Mouse (Mus musculus): Measurements from ENCODE around the gene Stk17b. TPM values are rescaled to one million over a fixed set of nuclear protein-coding genes. Genes with fewer than 3 reads are reported as not detected.

Stk17b gene
- polyA plus RNA-seq, 1 experiment from 2014 or later: 15.3 TPM

DNA sequence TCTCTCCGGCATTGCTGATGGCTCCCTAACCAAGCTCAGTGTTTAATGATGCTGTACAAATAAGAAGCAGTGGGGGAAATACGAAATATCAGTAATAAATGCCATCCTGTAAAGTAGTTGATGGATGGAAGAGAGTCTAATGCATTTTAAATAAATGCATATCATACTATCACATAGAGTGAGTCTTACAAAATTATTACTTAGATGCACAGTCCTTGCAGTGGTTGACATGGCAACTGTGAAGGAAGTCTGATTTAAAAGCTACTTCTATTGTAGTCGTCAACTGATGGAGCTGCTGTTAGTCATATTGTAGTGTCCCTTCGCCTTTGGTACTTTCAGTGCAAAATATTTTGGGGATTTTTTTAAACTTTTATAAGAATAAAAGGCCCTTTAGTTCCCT, 26.9 kb upstream of the Stk17b start:
- H3K4me2 ChIP-seq (replicated peaks): no peak overlapping the region
- no peak overlapping the region for H3K4me3 ChIP-seq (replicated peaks)
- WGBS: 90% methylated on average over 4 of the region's 4 CpGs
- no peak for ATAC-seq (ENCODE audit: insufficient number of reproducible peaks, low FRiP score, low TSS enrichment, low read depth)
- no peaks in the 10 kb centered on the region for H3K4me1 ChIP-seq
- H3K9me3 ChIP-seq (replicated peaks): no peaks in the 10 kb centered on the region
- H3K27ac ChIP-seq (replicated peaks): no peak overlapping the region
- H3K27me3 ChIP-seq: no peaks in the 10 kb centered on the region
- no peaks in the 10 kb centered on the region for H3K36me3 ChIP-seq
- H3K9ac ChIP-seq: no peak overlapping the region

DNA sequence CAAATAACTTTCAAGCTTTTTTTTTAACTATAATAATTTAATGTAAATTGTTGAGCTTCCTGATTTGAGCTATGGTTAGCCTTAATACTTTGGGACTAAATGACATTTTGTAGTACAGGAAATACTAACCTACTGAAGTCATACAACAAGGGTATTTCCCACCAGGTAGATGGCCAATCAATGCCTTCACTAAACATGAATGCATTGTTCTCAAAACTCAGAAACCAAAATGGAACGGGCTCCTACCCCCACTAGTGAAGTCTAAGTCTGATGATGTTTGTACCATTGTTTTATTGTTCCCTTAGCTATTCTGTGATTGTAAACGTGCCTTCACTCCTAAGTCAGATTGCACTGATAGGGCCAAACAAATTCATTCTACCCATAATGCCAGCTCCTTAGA, 23.2 kb upstream of the Stk17b start:
- no peak for ATAC-seq (ENCODE audit: insufficient number of reproducible peaks, low FRiP score, low TSS enrichment, low read depth)
- H3K27me3 ChIP-seq: no peaks in the 10 kb centered on the region
- 79% methylated on average over 2 of the region's 2 CpGs for WGBS

DNA sequence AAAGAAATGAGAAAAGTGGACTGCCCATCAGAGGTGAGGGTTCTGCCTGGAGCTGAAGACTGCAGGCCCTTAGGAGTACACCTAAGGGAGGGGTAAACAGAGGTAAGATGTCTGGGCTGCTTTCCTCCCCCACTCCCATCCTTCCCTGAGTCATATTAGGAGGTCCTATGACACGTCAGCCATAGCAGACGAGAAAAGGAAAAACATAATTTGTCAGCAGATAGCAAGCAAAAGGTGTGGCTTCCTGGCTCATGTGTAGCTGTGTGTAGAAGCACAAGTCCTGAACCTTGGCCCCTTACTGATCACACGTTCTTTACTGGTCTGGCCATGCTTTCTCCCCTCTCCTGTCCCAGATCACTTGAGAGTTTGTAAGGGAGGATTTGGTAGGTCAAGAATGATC, 12.8 kb upstream of the Stk17b start:
- Histone ChIP-seq H3K9me3 (replicated peaks) (no peaks in the 10 kb centered on the region), H3K27me3 (no peaks in the 10 kb centered on the region), H3K36me3 (no peaks in the 10 kb centered on the region), H3K27ac (replicated peaks) (no peak overlapping the region), H3K4me1 (no peaks in the 10 kb centered on the region), H3K4me2 (replicated peaks) (no peak overlapping the region), H3K9ac (no peak overlapping the region), H3K4me3 (replicated peaks) (no peak overlapping the region)
- WGBS: 58% methylated on average over 3 of the region's 3 CpGs
- no peak for ATAC-seq (ENCODE audit: insufficient number of reproducible peaks, low FRiP score, low TSS enrichment, low read depth)

More for the DNA sequence above, 23.2 kb upstream of the Stk17b start:
- Histone ChIP-seq H3K9ac (no peak overlapping the region), H3K4me1 (no peaks in the 10 kb centered on the region), H3K36me3 (no peaks in the 10 kb centered on the region), H3K4me3 (replicated peaks) (no peak overlapping the region), H3K9me3 (replicated peaks) (no peaks in the 10 kb centered on the region), H3K4me2 (replicated peaks) (no peak overlapping the region), H3K27ac (replicated peaks) (no peak overlapping the region)

DNA sequence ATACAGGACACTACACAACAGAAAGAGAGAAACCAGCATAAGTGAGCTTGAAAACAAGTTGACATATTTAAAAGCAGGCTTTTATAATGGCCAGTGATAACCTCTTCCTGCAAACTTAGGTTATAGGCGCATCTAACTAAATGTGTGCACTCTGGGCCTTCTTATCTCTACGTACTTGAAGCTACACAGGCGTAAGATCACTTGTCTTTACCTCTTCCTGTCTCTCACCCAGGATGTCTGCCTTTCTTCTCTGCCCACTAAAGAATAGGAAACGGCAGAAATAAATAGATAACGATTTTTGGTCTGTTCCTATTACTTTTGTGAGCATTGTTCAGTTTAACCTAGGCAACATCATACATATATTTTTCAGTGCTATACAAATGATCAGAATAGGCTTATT, 12.1 kb upstream of the Stk17b start:
- H3K27me3 ChIP-seq: no peaks in the 10 kb centered on the region
- WGBS: 91% methylated on average over 5 of the region's 5 CpGs
- no peak overlapping the region for H3K27ac ChIP-seq (replicated peaks)
- H3K9me3 ChIP-seq (replicated peaks): no peaks in the 10 kb centered on the region
- ATAC-seq (ENCODE audit: insufficient number of reproducible peaks, low FRiP score, low TSS enrichment, low read depth): no peak
- no peak overlapping the region for H3K4me2 ChIP-seq (replicated peaks)
- H3K4me1 ChIP-seq: no peaks in the 10 kb centered on the region
- no peaks in the 10 kb centered on the region for H3K36me3 ChIP-seq
- H3K9ac ChIP-seq: no peak overlapping the region
- no peak overlapping the region for H3K4me3 ChIP-seq (replicated peaks)

DNA sequence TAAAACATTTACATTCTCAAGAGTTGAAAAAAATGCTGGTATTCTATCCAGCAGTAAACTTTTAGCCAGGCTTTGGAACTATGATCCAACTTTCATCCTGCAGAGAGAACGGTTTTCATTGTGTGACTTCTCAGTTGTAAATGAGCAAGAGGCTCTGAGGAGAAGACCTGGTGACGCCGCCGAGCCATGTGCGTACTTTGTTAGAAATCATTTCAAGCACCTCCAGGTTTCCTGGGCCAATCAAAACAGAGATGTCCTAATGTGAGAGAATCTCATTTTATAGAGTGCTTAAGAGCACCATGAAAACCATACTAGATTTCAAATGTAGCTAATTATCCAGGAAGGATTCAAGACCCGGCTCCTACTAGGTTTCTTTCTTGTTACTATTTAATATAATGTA, 11.2 kb upstream of the Stk17b start:
- WGBS: 85% methylated on average over 6 of the region's 6 CpGs
- Histone ChIP-seq H3K4me3 (replicated peaks) (no peak overlapping the region), H3K36me3 (no peaks in the 10 kb centered on the region), H3K9me3 (replicated peaks) (no peaks in the 10 kb centered on the region), H3K9ac (no peak overlapping the region), H3K4me1 (no peaks in the 10 kb centered on the region), H3K4me2 (replicated peaks) (no peak overlapping the region), H3K27ac (replicated peaks) (no peak overlapping the region), H3K27me3 (no peaks in the 10 kb centered on the region)
- ATAC-seq (ENCODE audit: insufficient number of reproducible peaks, low FRiP score, low TSS enrichment, low read depth): no peak

DNA sequence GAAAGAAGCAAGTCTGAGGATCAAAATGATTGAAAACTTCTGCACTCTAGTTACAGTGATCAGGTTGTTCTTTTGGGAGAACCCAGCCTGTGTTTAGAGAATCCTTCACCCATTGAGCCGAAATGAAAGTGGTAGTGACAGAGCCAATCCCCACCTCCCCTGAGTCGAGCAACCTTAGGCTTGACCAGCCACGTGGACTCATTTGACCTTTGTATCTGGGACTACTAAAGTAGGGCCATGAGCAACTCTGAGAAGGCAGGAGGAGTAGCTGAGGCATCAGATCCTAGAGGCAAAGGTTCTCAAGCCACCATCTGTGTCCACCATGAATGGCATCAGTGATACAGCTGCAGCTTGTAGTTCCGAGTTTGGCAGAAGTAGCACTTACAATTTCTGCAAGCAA, 10.6 kb upstream of the Stk17b start:
- Histone ChIP-seq H3K4me1 (no peaks in the 10 kb centered on the region), H3K9ac (no peak overlapping the region), H3K4me2 (replicated peaks) (no peak overlapping the region), H3K27ac (replicated peaks) (no peak overlapping the region), H3K9me3 (replicated peaks) (no peaks in the 10 kb centered on the region), H3K4me3 (replicated peaks) (no peak overlapping the region), H3K27me3 (no peaks in the 10 kb centered on the region), H3K36me3 (no peaks in the 10 kb centered on the region)
- no peak for ATAC-seq (ENCODE audit: insufficient number of reproducible peaks, low FRiP score, low TSS enrichment, low read depth)
- 73% methylated on average over 4 of the region's 4 CpGs for WGBS

DNA sequence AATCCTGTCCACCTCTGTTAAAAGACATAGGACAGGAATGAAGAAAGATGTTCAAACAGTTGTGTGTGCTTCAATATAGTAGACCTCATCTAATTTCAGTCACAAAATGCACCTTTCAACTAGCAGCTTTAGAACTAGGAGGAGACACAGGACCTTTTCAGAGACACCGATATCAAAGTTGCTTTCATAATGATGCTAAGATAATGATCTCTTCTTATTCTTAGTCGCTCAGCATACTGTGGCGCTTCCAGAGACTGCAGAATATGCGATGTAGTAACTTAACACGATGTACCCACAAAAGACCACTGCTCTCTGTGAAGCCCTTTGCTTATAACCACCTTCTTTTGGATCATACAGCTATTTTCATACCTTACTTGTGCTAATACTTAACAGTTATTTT, 10.1 kb upstream of the Stk17b start:
- WGBS: 92% methylated on average over 5 of the region's 5 CpGs
- no peak for ATAC-seq (ENCODE audit: insufficient number of reproducible peaks, low FRiP score, low TSS enrichment, low read depth)
- no peaks in the 10 kb centered on the region for H3K9me3 ChIP-seq (replicated peaks)
- no peaks in the 10 kb centered on the region for H3K27me3 ChIP-seq
- no peaks in the 10 kb centered on the region for H3K36me3 ChIP-seq
- H3K4me2 ChIP-seq (replicated peaks): no peak overlapping the region
- H3K4me3 ChIP-seq (replicated peaks): no peak overlapping the region
- H3K4me1 ChIP-seq: no peaks in the 10 kb centered on the region
- H3K9ac ChIP-seq: no peak overlapping the region
- no peak overlapping the region for H3K27ac ChIP-seq (replicated peaks)

DNA sequence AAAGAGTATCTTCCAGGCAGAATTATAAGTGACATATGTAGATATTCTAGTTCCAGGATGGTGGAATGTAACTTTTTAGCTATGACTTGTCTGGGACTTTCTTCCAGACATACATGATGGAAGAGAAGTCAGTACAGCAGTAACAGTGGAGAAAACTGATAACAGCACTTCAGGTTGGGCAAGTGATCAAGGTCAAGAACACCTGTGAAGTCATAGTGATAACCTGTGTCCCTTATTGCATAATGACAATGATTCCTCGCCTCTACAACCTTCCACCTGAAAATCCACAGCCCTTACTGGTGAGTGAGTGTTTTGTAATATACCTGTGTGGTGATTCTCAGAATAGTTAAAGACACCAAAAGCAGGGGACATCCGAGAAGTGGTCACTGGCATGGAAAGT, 9.3 kb upstream of the Stk17b start:
- no peak for ATAC-seq (ENCODE audit: insufficient number of reproducible peaks, low FRiP score, low TSS enrichment, low read depth)
- Histone ChIP-seq H3K9ac (no peak overlapping the region), H3K4me2 (replicated peaks) (no peak overlapping the region), H3K27me3 (no peaks in the 10 kb centered on the region), H3K4me1 (no peaks in the 10 kb centered on the region), H3K36me3 (no peaks in the 10 kb centered on the region), H3K4me3 (replicated peaks) (no peak overlapping the region), H3K27ac (replicated peaks) (no peak overlapping the region), H3K9me3 (replicated peaks) (no peaks in the 10 kb centered on the region)
- WGBS: 75% methylated on average over 2 of the region's 2 CpGs

DNA sequence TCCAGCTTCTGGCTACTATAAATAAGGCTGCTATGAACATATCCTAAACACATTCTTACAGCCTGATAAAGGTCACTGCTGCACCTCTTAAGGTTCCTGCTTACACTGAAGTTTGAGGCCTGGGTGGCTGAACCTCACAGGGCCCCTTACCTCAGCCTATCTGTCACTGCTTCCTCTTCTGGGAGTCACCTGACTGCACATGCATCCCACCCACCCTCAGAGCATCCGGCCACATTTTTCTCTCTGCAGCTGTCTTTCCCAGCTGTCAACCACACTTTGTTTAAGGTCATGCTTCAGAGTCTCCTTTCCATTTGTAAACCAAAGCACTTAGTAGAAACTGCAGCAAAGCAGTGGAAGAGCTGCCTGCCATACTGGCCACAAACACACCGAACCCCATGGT, 6.3 kb upstream of the Stk17b start:
- Histone ChIP-seq H3K27me3 (no peaks in the 10 kb centered on the region), H3K4me2 (replicated peaks) (no peak overlapping the region), H3K4me3 (replicated peaks) (no peak overlapping the region), H3K9me3 (replicated peaks) (no peaks in the 10 kb centered on the region), H3K27ac (replicated peaks) (no peak overlapping the region), H3K36me3 (no peaks in the 10 kb centered on the region), H3K9ac (no peak overlapping the region), H3K4me1 (no peaks in the 10 kb centered on the region)
- ATAC-seq (ENCODE audit: insufficient number of reproducible peaks, low FRiP score, low TSS enrichment, low read depth): no peak
- 76% methylated on average over 2 of the region's 2 CpGs for WGBS

DNA sequence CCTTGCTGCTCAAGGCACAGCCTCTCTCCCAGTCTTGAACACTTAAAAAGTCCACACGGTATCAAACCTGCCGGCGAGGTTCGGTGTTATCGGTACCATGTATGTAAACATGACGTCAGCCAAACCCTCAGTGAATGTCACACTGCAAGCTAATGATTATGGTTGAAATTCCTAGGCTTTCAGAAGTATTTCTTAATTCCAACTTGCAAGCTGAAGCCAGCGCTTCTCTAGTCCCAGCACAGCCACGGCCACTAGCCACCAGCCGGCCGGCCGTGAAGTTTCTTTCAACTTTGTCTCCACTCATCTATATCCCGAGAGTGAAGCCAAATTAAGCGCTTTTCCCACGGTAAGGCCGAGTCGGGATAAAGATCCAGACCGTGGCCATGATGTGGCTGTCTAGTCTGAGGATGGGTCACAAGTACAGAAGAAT, 718 bp downstream of the Stk17b start:
- peak overlapping the region; percentile 87 for H3K4me3 ChIP-seq (replicated peaks)
- under 1% methylated on average over 17 of the region's 17 CpGs for WGBS
- H3K36me3 ChIP-seq: no peaks in the 10 kb centered on the region
- H3K4me1 ChIP-seq: no peaks in the 10 kb centered on the region
- H3K9me3 ChIP-seq (replicated peaks): no peaks in the 10 kb centered on the region
- ATAC-seq (ENCODE audit: insufficient number of reproducible peaks, low FRiP score, low TSS enrichment, low read depth): peak; percentile 32
- H3K27me3 ChIP-seq: no peaks in the 10 kb centered on the region
- H3K27ac ChIP-seq (replicated peaks): peak overlapping the region; percentile 87
- H3K4me2 ChIP-seq (replicated peaks): peak overlapping the region; percentile 63
- peak overlapping the region; percentile 65 for H3K9ac ChIP-seq

DNA sequence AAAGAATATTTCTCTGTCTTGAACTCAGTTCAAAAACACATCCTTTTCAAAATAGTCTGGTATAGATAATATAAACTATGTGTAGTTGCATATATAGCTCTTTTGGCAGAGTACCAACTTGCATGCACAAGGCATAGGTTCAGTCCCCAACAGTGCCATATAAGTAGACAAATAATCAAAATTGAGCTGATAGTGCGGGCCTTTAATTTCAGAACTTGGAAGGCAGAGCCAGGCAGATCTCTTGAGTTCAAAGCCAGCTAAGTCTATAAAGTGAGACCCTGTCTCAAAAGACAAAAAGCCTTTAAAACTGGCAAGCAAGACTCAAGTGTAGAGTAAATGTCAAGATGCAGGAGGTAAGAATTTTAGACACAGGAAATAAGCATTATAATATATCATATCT, 2.1 kb downstream of the Stk17b start:
- no peak overlapping the region for H3K27ac ChIP-seq (replicated peaks)
- ATAC-seq (ENCODE audit: insufficient number of reproducible peaks, low FRiP score, low TSS enrichment, low read depth): no peak
- 100% methylated on average over 1 of the region's 1 CpGs for WGBS

DNA sequence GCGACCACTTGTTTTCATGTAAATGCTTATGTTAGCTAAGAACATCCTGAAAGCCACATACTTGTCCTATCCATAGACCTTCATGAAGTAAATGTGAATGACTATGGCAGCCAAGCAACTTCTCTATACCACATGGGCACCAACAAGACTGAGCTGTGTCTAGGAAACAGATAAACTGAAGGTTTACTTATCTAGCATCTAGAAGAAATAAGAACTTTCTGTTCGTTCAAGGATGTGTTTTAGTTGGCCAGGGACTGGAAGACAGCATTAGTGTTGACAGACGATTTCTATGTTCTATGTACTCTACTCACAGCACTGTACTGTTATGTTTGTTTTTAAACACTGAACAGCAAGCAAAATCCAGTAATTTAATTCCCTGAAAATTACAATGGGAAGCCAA, 2.9 kb downstream of the Stk17b start:
- WGBS: 74% methylated on average over 3 of the region's 3 CpGs
- no peak overlapping the region for H3K4me3 ChIP-seq (replicated peaks)

More for the DNA sequence above, 2.1 kb downstream of the Stk17b start:
- Histone ChIP-seq H3K27me3 (no peaks in the 10 kb centered on the region), H3K4me1 (no peaks in the 10 kb centered on the region), H3K4me2 (replicated peaks) (no peak overlapping the region), H3K9ac (no peak overlapping the region), H3K4me3 (replicated peaks) (no peak overlapping the region), H3K36me3 (no peaks in the 10 kb centered on the region), H3K9me3 (replicated peaks) (no peaks in the 10 kb centered on the region)

More for the DNA sequence above, 2.9 kb downstream of the Stk17b start:
- H3K27ac ChIP-seq (replicated peaks): no peak overlapping the region
- no peaks in the 10 kb centered on the region for H3K4me1 ChIP-seq
- ATAC-seq (ENCODE audit: insufficient number of reproducible peaks, low FRiP score, low TSS enrichment, low read depth): no peak
- H3K9ac ChIP-seq: no peak overlapping the region
- no peaks in the 10 kb centered on the region for H3K9me3 ChIP-seq (replicated peaks)
- no peaks in the 10 kb centered on the region for H3K27me3 ChIP-seq
- H3K36me3 ChIP-seq: no peaks in the 10 kb centered on the region
- no peak overlapping the region for H3K4me2 ChIP-seq (replicated peaks)

Measured in embryonic facial prominence, embryonic 15.5 days (tissue).